Mouse (Mus musculus): ENCODE results near the gene Slc25a45. TPM values are rescaled to one million over a fixed set of nuclear protein-coding genes. Genes with fewer than 3 reads are reported as not detected.

Slc25a45 gene
- 14.0 and 14.6 TPM in 2 replicates for total RNA-seq (2015; ENCODE audit: low replicate concordance)
- 10.0 and 11.3 TPM in 2 replicates for total RNA-seq (2017; ENCODE audit: low replicate concordance)

DNA sequence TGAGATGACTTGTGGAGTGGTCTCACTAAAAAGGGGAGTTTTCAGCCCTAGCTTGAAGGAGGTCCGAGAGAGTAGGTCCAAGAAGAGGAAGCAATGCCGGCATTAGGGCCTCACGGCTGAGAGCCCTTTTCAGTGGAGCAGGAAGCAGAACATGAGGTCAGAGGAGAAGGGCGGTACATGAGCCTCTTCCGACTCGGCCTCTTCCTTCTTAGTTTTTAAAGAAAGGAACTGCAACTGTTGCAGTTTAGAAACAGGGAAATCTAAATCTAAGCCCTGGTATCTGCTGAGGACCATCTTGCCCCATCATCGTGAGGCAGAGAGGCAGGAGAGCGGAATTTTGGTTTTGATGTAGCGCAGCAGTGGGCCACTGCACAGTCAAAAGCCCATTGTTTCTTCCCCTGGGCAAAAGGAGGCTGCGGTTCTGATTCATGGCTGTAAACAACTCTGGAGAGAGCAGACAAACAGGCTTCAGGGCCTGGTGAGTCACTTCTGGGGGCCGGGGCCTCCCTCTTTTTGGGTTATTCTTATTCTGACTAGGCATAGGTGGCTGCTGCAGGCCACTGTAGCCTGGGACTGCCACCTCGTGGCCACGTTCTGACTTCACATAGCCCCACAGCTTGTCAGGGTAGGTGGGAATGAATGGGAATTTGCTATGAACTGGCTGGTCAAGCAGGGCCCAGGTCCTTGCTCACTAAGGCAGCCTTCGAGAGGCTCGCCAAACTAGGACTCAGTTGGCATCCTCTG is at the start of gene Slc25a45:
TSS of gene Slc25a45 (plus strand) at position 191 of the 744 bp plus-strand sequence.
- peak; percentile 40; the same call in 1 of the 2 replicates for ATAC-seq (replicated peaks; ENCODE audit: low FRiP score, poor library complexity, severe bottlenecking)

- no peak for ATAC-seq (replicated peaks; ENCODE audit: low FRiP score, poor library complexity, severe bottlenecking)
Observed at GRCm38 (mm10) chr19:5828155-5828554, 49.5 kb upstream of the Slc25a45 start.

- ATAC-seq (replicated peaks; ENCODE audit: low FRiP score, poor library complexity, severe bottlenecking): no peak
Observed at GRCm38 (mm10) chr19:5828905-5829304, 48.7 kb upstream of the Slc25a45 start.

GRCm38 (mm10) chr19:5829958-5830615 is 47.5 kb upstream of the Slc25a45 start:
- no peak for ATAC-seq (replicated peaks; ENCODE audit: low FRiP score, poor library complexity, severe bottlenecking)

- no peak for ATAC-seq (replicated peaks; ENCODE audit: low FRiP score, poor library complexity, severe bottlenecking)
Observed at GRCm38 (mm10) chr19:5830776-5831175, 46.8 kb upstream of the Slc25a45 start.

- ATAC-seq (replicated peaks; ENCODE audit: low FRiP score, poor library complexity, severe bottlenecking): no peak
Observed at GRCm38 (mm10) chr19:5831224-5831957, 46.2 kb upstream of the Slc25a45 start.

- ATAC-seq (replicated peaks; ENCODE audit: low FRiP score, poor library complexity, severe bottlenecking): no peak
Observed at GRCm38 (mm10) chr19:5831958-5832320, 45.7 kb upstream of the Slc25a45 start.

- ATAC-seq (replicated peaks; ENCODE audit: low FRiP score, poor library complexity, severe bottlenecking): no peak
Observed at GRCm38 (mm10) chr19:5832326-5832725, 45.3 kb upstream of the Slc25a45 start.

DNA sequence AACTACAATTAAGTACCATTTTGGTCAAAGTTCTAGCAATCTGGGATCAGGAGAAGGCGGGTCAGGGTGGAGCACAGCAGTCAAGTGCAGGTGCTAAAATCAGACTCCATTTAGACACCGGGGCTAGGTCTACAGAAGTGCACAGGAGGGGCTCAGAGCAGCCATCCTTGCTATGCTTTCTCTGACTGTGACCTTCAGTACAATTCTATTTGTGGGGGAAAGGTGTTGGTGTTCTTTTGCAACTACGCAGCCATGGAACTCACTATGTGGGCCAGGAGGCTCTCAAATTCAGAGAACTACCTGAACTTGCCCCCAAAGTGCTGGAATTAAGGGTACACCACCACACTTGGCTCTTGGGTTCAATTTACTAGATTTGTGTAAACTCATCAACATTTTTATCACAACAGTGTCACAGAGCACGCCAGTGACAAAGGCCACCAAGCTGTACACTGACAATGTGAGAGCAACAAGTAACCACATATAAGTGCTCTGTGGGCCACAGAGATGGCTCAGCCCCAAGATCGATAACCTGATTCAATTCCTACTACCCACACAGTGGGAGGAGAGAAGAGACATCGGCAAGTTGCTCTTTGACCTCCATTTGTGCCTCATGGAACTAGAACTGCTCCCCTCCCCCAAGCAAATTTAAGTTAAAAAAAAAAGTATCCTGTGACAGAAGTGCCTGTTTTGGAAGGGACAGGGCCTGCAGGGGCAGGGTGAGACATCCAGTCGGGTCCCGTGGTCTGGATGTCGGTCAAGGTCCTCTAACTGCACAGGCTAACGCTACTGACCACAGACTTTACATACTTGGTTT is 44.1 kb upstream of the Slc25a45 start:
- ATAC-seq (replicated peaks; ENCODE audit: low FRiP score, poor library complexity, severe bottlenecking): no peak

GRCm38 (mm10) chr19:5834260-5834925 is 43.2 kb upstream of the Slc25a45 start:
- no peak for ATAC-seq (replicated peaks; ENCODE audit: low FRiP score, poor library complexity, severe bottlenecking)

DNA sequence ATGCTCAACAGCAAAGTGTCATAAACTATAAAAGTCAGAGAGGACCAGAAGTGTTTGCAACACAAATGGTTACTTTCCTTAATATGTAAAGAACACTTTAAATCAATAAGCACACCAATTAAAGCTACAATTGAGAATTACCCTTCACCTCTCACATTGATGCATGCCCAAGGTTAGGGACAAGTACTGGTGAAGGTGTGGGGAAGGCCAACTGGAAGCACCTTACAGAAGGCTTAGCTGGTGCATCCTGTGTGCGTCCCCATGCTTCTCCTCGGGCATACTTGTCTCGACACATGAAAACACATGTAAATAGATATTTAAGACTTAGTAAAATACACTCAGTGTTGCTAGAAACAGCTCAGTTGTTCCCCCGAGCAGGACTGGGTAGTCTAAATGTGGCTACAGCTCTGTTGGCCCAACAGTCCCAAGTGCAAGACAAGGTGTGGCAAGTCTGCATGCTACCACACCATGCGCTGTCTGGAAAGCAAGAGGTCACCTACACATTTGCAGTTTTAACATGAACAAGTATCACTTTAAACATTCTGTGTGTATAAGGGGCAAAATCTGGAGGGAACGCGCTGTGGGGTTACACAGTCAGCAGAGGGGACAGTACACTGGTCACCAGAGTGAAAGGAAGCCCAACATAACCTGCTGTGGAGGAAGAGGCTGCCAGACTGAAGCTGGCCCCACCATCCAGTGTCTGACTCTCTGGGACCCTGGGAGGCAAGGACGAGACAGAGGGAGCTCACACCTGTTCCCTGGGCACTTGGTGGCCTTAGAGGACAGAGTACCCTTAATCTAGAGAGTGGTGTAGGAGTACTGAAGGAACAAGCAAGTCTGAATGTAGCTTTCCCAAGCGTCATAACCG is 42.3 kb upstream of the Slc25a45 start:
- no peak for ATAC-seq (replicated peaks; ENCODE audit: low FRiP score, poor library complexity, severe bottlenecking)

- ATAC-seq (replicated peaks; ENCODE audit: low FRiP score, poor library complexity, severe bottlenecking): no peak
Observed at GRCm38 (mm10) chr19:5835922-5836430, 41.6 kb upstream of the Slc25a45 start.

- ATAC-seq (replicated peaks; ENCODE audit: low FRiP score, poor library complexity, severe bottlenecking): no peak
Observed at GRCm38 (mm10) chr19:5836941-5837572, 40.6 kb upstream of the Slc25a45 start.

GRCm38 (mm10) chr19:5837606-5838005 is 40.0 kb upstream of the Slc25a45 start:
- ATAC-seq (replicated peaks; ENCODE audit: low FRiP score, poor library complexity, severe bottlenecking): no peak

DNA sequence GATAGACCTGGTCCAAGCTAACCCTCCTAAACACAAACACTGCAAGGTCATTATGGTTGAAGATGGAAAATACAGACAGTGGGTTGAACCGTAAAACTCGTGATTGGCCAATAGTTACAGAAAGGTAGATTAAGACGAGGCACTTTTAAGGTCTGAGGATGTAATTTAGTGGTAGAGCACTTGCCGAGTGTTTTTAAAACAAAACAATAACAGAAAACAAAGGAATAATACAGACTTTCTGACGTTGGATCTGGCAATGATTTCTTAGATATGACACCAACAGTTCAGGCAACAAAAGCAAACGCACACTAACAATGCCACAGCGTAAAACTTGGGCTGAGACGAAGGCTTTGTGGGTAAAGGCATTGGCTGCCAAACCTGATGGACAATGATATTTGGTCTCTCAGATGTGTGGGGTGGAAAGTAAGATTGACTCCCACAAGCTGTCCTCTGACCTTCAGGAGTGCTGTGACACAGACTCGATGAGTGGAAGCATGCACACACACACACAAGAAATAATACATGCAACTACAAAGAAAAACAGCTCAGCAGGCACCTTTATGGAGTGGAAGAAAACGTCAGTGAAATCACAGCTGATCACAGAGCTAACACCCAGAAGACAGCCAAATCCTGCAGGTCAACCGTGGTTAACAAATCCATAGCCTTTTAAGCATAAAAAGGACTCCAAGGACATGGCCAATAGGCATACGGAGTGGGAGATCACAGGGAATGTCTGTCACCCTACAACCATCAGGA is 39.3 kb upstream of the Slc25a45 start:
- ATAC-seq (replicated peaks; ENCODE audit: low FRiP score, poor library complexity, severe bottlenecking): no peak

GRCm38 (mm10) chr19:5838892-5839165 is 38.8 kb upstream of the Slc25a45 start:
- no peak for ATAC-seq (replicated peaks; ENCODE audit: low FRiP score, poor library complexity, severe bottlenecking)
